Mouse (Mus musculus) intestine, postnatal 0 days (tissue): ENCODE results near the gene Mfsd12. TPM values are rescaled to one million over a fixed set of nuclear protein-coding genes. Genes with fewer than 3 reads are reported as not detected.
A peak's percentile ranks its signal among the peaks of the same experiment; 100 is the strongest.

Experiments used
- ATAC-seq: fragments of 200-750 bp; cut with Nextera tagmentation; 2 replicates; pipeline ENCODE4 v1.8.0; 2017; ENCODE audit warnings: mild to moderate bottlenecking, moderate TSS enrichment, moderate library complexity
- H3K27ac ChIP-seq: fragments of 300-500 bp; sonication (generic); 2 replicates; pipeline ENCODE4 v1.5.1; 2014; ENCODE audit warnings: mild to moderate bottlenecking, low read depth, low read length, moderate library complexity
- H3K27me3 ChIP-seq: fragments of 300-500 bp; sonication (generic); replicated peaks from 2 replicates; pipeline ENCODE4 v1.6.1; 2014; ENCODE audit warnings: low read length, mixed read lengths; ENCODE audit not compliant: control insufficient read depth, insufficient read depth
- H3K36me3 ChIP-seq: fragments of 300-500 bp; sonication (generic); 2 replicates; pipeline ENCODE4 v1.6.1; 2014; ENCODE audit warnings: mild to moderate bottlenecking, moderate library complexity; ENCODE audit not compliant: control insufficient read depth, insufficient read depth
- H3K4me1 ChIP-seq: fragments of 300-500 bp; sonication (generic); replicated peaks from 2 replicates; pipeline ENCODE4 v1.6.1; 2014; ENCODE audit warnings: antibody characterized with exemption, low read length, mixed read lengths; ENCODE audit not compliant: control insufficient read depth, insufficient read depth
- H3K4me2 ChIP-seq: fragments of 300-500 bp; sonication (generic); replicated peaks from 2 replicates; pipeline ENCODE4 v1.6.1; 2014; ENCODE audit warnings: low read depth, mild to moderate bottlenecking, moderate library complexity
- H3K4me3 ChIP-seq: fragments of 300-500 bp; sonication (generic); 2 replicates; pipeline ENCODE4 v1.5.1; 2014; ENCODE audit warnings: low read depth, low read length
- H3K9ac ChIP-seq: fragments of 300-500 bp; sonication (generic); 2 replicates; pipeline ENCODE4 v1.6.1; 2014; ENCODE audit warnings: mild to moderate bottlenecking, low read depth, low read length
- H3K9me3 ChIP-seq: fragments of 300-500 bp; sonication (generic); 2 replicates; pipeline ENCODE4 v1.6.1; 2016; ENCODE audit warnings: mixed run types; ENCODE audit not compliant: control insufficient read depth
- CTCF ChIP-seq: sonication (generic); IDR thresholded peaks from 2 replicates; pipeline ENCODE4 v1.5.1; 2016; ENCODE audit warnings: low read depth, mild to moderate bottlenecking, control low read depth, antibody characterized with exemption, moderate library complexity
- WGBS: fragments of 180-500 bp; shearing (Covaris S2); extraction: QIAGEN DNeasy Blood & Tissue Kit; methylation state at CpG from one replicate; pipeline ENCODE4 v1.1.7; 2014; 5-methylcytosine and 5-hydroxymethylcytosine counted together
- polyA plus RNA-seq: library from polyadenylated mRNA; unstranded; fragments of >200 nt; fragmentation: Nextera tagmentation; extraction: Ambion mirVana; gene quantifications from 2 replicates; pipeline ENCODE4 v1.2.1, GENCODE M21; 2015

Mfsd12 gene
- polyA plus RNA-seq, 1 experiment from 2014 or later = 29.6 TPM

DNA sequence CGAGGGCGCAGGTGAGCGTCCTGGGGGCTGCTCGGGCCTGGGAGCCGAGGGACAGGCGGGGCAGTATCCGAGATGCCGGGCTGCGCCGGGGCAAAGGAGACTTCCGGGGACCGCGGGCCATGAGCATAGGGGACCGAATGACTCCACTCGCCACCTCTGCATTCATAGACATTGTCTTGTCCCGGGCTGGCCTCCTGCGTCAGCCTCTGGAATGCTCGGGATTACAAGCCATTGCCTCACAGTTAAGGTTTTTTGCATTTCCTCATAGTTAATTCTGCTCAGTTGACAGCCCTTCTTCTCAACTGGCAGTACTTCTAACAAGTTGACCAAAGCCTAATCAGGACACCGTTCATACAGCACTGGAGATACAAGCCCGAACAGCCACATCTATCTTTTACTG, 35.9 kb upstream of the Mfsd12 start:
- no peak for TF ChIP-seq CTCF
- H3K27me3 ChIP-seq = no peaks in the 10 kb centered on the region
- H3K4me2 ChIP-seq = peak overlapping the region; percentile 72
- peak overlapping the region; percentile 87 for H3K4me3 ChIP-seq
- H3K9me3 ChIP-seq = no peaks in the 10 kb centered on the region
- peak overlapping the region; percentile 89 for H3K9ac ChIP-seq
- 2% methylated on average over 20 of the region's 20 CpGs for WGBS
- peaks cover 7% of the 10 kb centered on the region; the same call in 1 of the 2 replicates for H3K4me1 ChIP-seq
- H3K36me3 ChIP-seq = peaks cover 49% of the 10 kb centered on the region
- peak overlapping the region; percentile 85 for H3K27ac ChIP-seq
- no peak for ATAC-seq

DNA sequence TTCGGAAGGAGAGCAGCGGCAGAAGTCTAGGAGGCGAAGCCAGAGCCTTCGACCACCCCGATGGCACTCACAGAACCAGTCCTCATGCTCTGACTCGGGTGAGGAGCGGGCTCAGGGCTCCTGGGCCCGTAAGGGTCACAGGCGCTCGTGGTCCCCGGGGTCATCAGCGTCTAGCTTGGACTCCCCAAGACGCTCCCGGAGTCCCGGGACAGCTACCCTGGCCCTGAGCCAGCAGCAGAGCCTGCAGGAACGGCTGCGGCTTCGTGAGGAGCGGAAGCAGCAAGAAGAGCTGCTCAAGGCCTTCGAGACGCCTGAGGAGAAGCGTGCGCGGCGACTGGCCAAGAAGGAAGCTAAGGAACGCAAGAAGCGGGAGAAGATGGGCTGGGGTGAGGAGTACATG, 34.8 kb upstream of the Mfsd12 start:
- WGBS = 94% methylated on average over 27 of the region's 27 CpGs
- Histone ChIP-seq H3K4me3 (no peak overlapping the region), H3K27me3 (no peaks in the 10 kb centered on the region), H3K9ac (no peak overlapping the region), H3K4me1 (peaks cover 6% of the 10 kb centered on the region; the same call in 1 of the 2 replicates), H3K9me3 (no peaks in the 10 kb centered on the region), H3K36me3 (peaks cover 56% of the 10 kb centered on the region), H3K27ac (no peak overlapping the region), H3K4me2 (peak overlapping the region; percentile 72; the same call in 1 of the 2 replicates)
- no peak for ATAC-seq
- TF ChIP-seq CTCF = no peak

DNA sequence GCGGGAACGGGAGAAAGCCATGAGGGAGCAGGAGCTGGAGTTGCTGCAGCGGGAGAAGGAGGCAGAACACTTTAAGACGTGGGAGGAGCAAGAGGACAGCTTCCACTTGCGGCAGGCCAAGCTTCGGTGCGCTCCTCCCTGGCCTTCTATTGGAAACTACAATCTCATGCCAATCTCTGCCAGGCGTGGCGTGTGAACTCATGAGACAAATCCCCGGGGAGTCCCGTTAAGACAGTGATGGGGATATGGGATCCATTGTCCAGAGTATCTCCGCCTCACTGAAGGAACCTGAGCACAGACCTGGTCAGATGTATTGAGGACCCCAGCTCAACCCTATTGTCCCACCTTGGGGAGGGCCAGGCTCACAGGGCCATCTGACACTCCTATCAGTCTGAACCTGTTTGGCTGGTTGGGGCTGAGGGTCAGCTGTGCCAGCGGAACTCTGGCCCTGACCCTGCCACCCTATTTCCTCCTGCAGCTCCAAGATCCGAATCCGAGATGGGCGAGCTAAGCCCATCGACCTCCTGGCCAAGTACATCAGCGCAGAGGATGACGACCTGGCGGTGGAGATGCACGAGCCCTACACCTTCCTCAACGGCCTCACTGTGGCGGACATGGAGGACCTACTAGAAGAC, 34.0 kb upstream of the Mfsd12 start:
- Histone ChIP-seq H3K9ac (no peak overlapping the region), H3K9me3 (no peaks in the 10 kb centered on the region), H3K27ac (no peak overlapping the region; the same call in 1 of the 2 replicates), H3K4me1 (peaks cover 7% of the 10 kb centered on the region; the same call in 1 of the 2 replicates), H3K4me2 (no peak overlapping the region), H3K36me3 (peaks cover 51% of the 10 kb centered on the region), H3K27me3 (no peaks in the 10 kb centered on the region), H3K4me3 (no peak overlapping the region)
- no peak for TF ChIP-seq CTCF
- no peak for ATAC-seq
- WGBS = 88% methylated on average over 23 of the region's 23 CpGs

- 91% methylated on average over 18 of the region's 18 CpGs for WGBS
- no peak for ATAC-seq
- peaks cover 9% of the 10 kb centered on the region; the same call in 1 of the 2 replicates for H3K4me1 ChIP-seq
- H3K4me2 ChIP-seq = no peak overlapping the region
- H3K9ac ChIP-seq = no peak overlapping the region
- no peak overlapping the region for H3K27ac ChIP-seq
- no peak overlapping the region for H3K4me3 ChIP-seq
- no peak for TF ChIP-seq CTCF
- H3K36me3 ChIP-seq = peaks cover 50% of the 10 kb centered on the region
- no peaks in the 10 kb centered on the region for H3K9me3 ChIP-seq
- H3K27me3 ChIP-seq = no peaks in the 10 kb centered on the region
Measured at GRCm38 (mm10) chr10:81323791-81324530, 33.3 kb upstream of the Mfsd12 start.

- Histone ChIP-seq H3K9ac (no peak overlapping the region), H3K9me3 (no peaks in the 10 kb centered on the region), H3K36me3 (peaks cover 50% of the 10 kb centered on the region), H3K4me2 (no peak overlapping the region), H3K27me3 (no peaks in the 10 kb centered on the region), H3K4me1 (peaks cover 13% of the 10 kb centered on the region; the same call in 1 of the 2 replicates), H3K27ac (no peak overlapping the region), H3K4me3 (no peak overlapping the region)
- TF ChIP-seq CTCF = no peak
- no peak for ATAC-seq
- WGBS = 93% methylated on average over 21 of the region's 21 CpGs
Measured at GRCm38 (mm10) chr10:81325176-81325575, 32.1 kb upstream of the Mfsd12 start.

GRCm38 (mm10) chr10:81325781-81326180, 31.5 kb upstream of the Mfsd12 start:
- no peaks in the 10 kb centered on the region for H3K9me3 ChIP-seq
- peaks cover 17% of the 10 kb centered on the region; the same call in 1 of the 2 replicates for H3K4me1 ChIP-seq
- H3K27me3 ChIP-seq = no peaks in the 10 kb centered on the region
- H3K27ac ChIP-seq = no peak overlapping the region
- 89% methylated on average over 18 of the region's 18 CpGs for whole genome bisulfite sequencing
- H3K36me3 ChIP-seq = peaks cover 50% of the 10 kb centered on the region
- H3K4me3 ChIP-seq = no peak overlapping the region
- no peak overlapping the region for H3K9ac ChIP-seq
- ATAC-seq = no peak
- TF ChIP-seq CTCF = no peak
- H3K4me2 ChIP-seq = no peak overlapping the region
